Mouse (Mus musculus) limb, embryonic 11.5 days (tissue): ENCODE measurements around the gene Lmbrd1. TPM values are rescaled to one million over a fixed set of nuclear protein-coding genes. Genes with fewer than 3 reads are reported as not detected.
A peak's percentile ranks its signal among the peaks of the same experiment; 100 is the strongest.

Experiments used
- ATAC-seq: fragments of 200-750 bp; cut with Nextera tagmentation; 2 replicates; pipeline ENCODE4 v1.8.0; 2017; ENCODE audit warnings: low read depth; ENCODE audit not compliant: insufficient number of reproducible peaks, low FRiP score, low TSS enrichment
- DNase-seq: peaks from one replicate; pipeline ENCODE4 v3.0.0-alpha.2; 2015; ENCODE audit warnings: low spot score
- H3K27ac ChIP-seq: fragments of 300-500 bp; sonication (generic); replicated peaks from 2 replicates; pipeline ENCODE4 v1.5.1; 2014; ENCODE audit warnings: low read depth, mild to moderate bottlenecking, low read length
- H3K27me3 ChIP-seq: fragments of 300-500 bp; sonication (generic); 2 replicates; pipeline ENCODE4 v1.6.1; 2014; ENCODE audit warnings: mild to moderate bottlenecking, low read length, mixed read lengths; ENCODE audit not compliant: control insufficient read depth, insufficient read depth
- H3K36me3 ChIP-seq: fragments of 300-500 bp; sonication (generic); 2 replicates; pipeline ENCODE4 v1.6.1; 2014; ENCODE audit warnings: mild to moderate bottlenecking, low read length, moderate library complexity, mixed read lengths; ENCODE audit not compliant: control insufficient read depth, insufficient read depth
- H3K4me1 ChIP-seq: fragments of 300-500 bp; sonication (generic); 2 replicates; pipeline ENCODE4 v1.6.1; 2014; ENCODE audit warnings: low read length, mixed read lengths; ENCODE audit not compliant: control insufficient read depth, insufficient read depth
- H3K4me2 ChIP-seq: fragments of 300-500 bp; sonication (generic); 2 replicates; pipeline ENCODE4 v1.6.1; 2014; ENCODE audit warnings: low read depth, mild to moderate bottlenecking, moderate library complexity; ENCODE audit not compliant: severe bottlenecking
- H3K4me3 ChIP-seq: fragments of 300-500 bp; sonication (generic); 2 replicates; pipeline ENCODE4 v1.5.1; 2014; ENCODE audit warnings: low read depth, low read length
- H3K9ac ChIP-seq: fragments of 300-500 bp; sonication (generic); 2 replicates; pipeline ENCODE4 v1.6.1; 2014; ENCODE audit warnings: mild to moderate bottlenecking, low read length
- H3K9me3 ChIP-seq: fragments of 300-500 bp; sonication (generic); 2 replicates; pipeline ENCODE4 v1.6.1; 2016; ENCODE audit warnings: low read length; ENCODE audit not compliant: control insufficient read depth
- WGBS: fragments of 180-500 bp; shearing (Covaris S2); extraction: QIAGEN DNeasy Blood & Tissue Kit; methylation state at CpG from one replicate; pipeline ENCODE4 v1.1.7; 2014; 5-methylcytosine and 5-hydroxymethylcytosine counted together
- polyA plus RNA-seq: library from polyadenylated mRNA; unstranded; fragments of >200 nt; fragmentation: Nextera tagmentation; extraction: Ambion mirVana; gene quantifications from 2 replicates; pipeline ENCODE4 v1.2.1, GENCODE M21; 2014

Lmbrd1 gene
- polyA plus RNA-seq, 1 experiment from 2014 or later = 21.2 TPM

- no peak overlapping the region for H3K4me2 ChIP-seq
- DNase-seq (no peak), ATAC-seq (no peak)
- H3K27me3 ChIP-seq = no peaks in the 10 kb centered on the region
- no peaks in the 10 kb centered on the region for H3K9me3 ChIP-seq
- no peak overlapping the region for H3K4me3 ChIP-seq
- H3K36me3 ChIP-seq = no peaks in the 10 kb centered on the region
- H3K9ac ChIP-seq = no peak overlapping the region
- H3K4me1 ChIP-seq = no peaks in the 10 kb centered on the region
- WGBS = 68% methylated on average over 9 of the region's 9 CpGs
- H3K27ac ChIP-seq = no peak overlapping the region
Observed at GRCm38 (mm10) chr1:24698146-24698880, 19.9 kb downstream of the Lmbrd1 start.

- no peaks in the 10 kb centered on the region for H3K4me1 ChIP-seq
- DNase-seq = peak; percentile 51
- H3K27me3 ChIP-seq = no peaks in the 10 kb centered on the region
- no peak overlapping the region for H3K4me2 ChIP-seq
- no peak overlapping the region for H3K9ac ChIP-seq
- WGBS = 24% methylated on average over 9 of the region's 9 CpGs
- H3K9me3 ChIP-seq = no peaks in the 10 kb centered on the region
- no peak overlapping the region for H3K27ac ChIP-seq
- no peak overlapping the region for H3K4me3 ChIP-seq
- H3K36me3 ChIP-seq = no peaks in the 10 kb centered on the region
- ATAC-seq = peak; percentile 70; the same call in 1 of the 2 replicates
Observed at GRCm38 (mm10) chr1:24699320-24699719, 20.9 kb downstream of the Lmbrd1 start.

GRCm38 (mm10) chr1:24700241-24700640, 21.8 kb downstream of the Lmbrd1 start:
- no peak for DNase-seq
- no peak for ATAC-seq
- Histone ChIP-seq H3K4me2 (no peak overlapping the region), H3K27me3 (no peaks in the 10 kb centered on the region), H3K36me3 (no peaks in the 10 kb centered on the region), H3K9ac (no peak overlapping the region), H3K9me3 (no peaks in the 10 kb centered on the region), H3K4me3 (no peak overlapping the region), H3K4me1 (no peaks in the 10 kb centered on the region), H3K27ac (no peak overlapping the region)
- WGBS = 85% methylated on average over 5 of the region's 5 CpGs

GRCm38 (mm10) chr1:24703821-24704220, 25.4 kb downstream of the Lmbrd1 start:
- WGBS = 88% methylated on average over 6 of the region's 6 CpGs
- ATAC-seq = no peak
- no peaks in the 10 kb centered on the region for H3K9me3 ChIP-seq
- no peaks in the 10 kb centered on the region for H3K4me1 ChIP-seq
- H3K27ac ChIP-seq = no peak overlapping the region
- no peak overlapping the region for H3K4me3 ChIP-seq
- no peak overlapping the region for H3K4me2 ChIP-seq
- no peak for DNase-seq
- no peaks in the 10 kb centered on the region for H3K27me3 ChIP-seq
- no peaks in the 10 kb centered on the region for H3K36me3 ChIP-seq
- no peak overlapping the region for H3K9ac ChIP-seq

GRCm38 (mm10) chr1:24716301-24716700, 37.9 kb downstream of the Lmbrd1 start:
- WGBS = 94% methylated on average over 4 of the region's 4 CpGs
- H3K9me3 ChIP-seq = no peaks in the 10 kb centered on the region
- H3K4me2 ChIP-seq = no peak overlapping the region
- no peaks in the 10 kb centered on the region for H3K36me3 ChIP-seq
- DNase-seq (no peak), ATAC-seq (no peak)
- no peak overlapping the region for H3K9ac ChIP-seq
- H3K27ac ChIP-seq = no peak overlapping the region
- H3K27me3 ChIP-seq = no peaks in the 10 kb centered on the region
- no peaks in the 10 kb centered on the region for H3K4me1 ChIP-seq
- H3K4me3 ChIP-seq = no peak overlapping the region

GRCm38 (mm10) chr1:24719621-24720020, 41.2 kb downstream of the Lmbrd1 start:
- no peak for DNase-seq
- ATAC-seq = no peak
- H3K36me3 ChIP-seq = no peaks in the 10 kb centered on the region
- no peaks in the 10 kb centered on the region for H3K27me3 ChIP-seq
- 66% methylated on average over 3 of the region's 3 CpGs for WGBS
- H3K9ac ChIP-seq = no peak overlapping the region
- no peak overlapping the region for H3K4me2 ChIP-seq
- no peak overlapping the region for H3K4me3 ChIP-seq
- H3K9me3 ChIP-seq = no peaks in the 10 kb centered on the region
- no peaks in the 10 kb centered on the region for H3K4me1 ChIP-seq
- no peak overlapping the region for H3K27ac ChIP-seq

GRCm38 (mm10) chr1:24720209-24720608, 41.8 kb downstream of the Lmbrd1 start:
- no peak for ATAC-seq
- whole genome bisulfite sequencing = 87% methylated on average over 1 of the region's 1 CpGs

GRCm38 (mm10) chr1:24729784-24730183, 51.4 kb downstream of the Lmbrd1 start:
- Histone ChIP-seq H3K4me2 (no peak overlapping the region), H3K4me1 (no peaks in the 10 kb centered on the region), H3K9me3 (no peaks in the 10 kb centered on the region), H3K27me3 (no peaks in the 10 kb centered on the region), H3K4me3 (no peak overlapping the region), H3K36me3 (no peaks in the 10 kb centered on the region; the same call in 1 of the 2 replicates), H3K9ac (no peak overlapping the region), H3K27ac (no peak overlapping the region)
- 96% methylated on average over 11 of the region's 11 CpGs for WGBS
- ATAC-seq (no peak), DNase-seq (no peak)

More at GRCm38 (mm10) chr1:24720209-24720608, 41.8 kb downstream of the Lmbrd1 start:
- Histone ChIP-seq H3K27ac (no peak overlapping the region), H3K9ac (no peak overlapping the region), H3K4me3 (no peak overlapping the region), H3K36me3 (no peaks in the 10 kb centered on the region), H3K27me3 (no peaks in the 10 kb centered on the region), H3K9me3 (no peaks in the 10 kb centered on the region), H3K4me2 (no peak overlapping the region), H3K4me1 (no peaks in the 10 kb centered on the region)
- no peak for DNase-seq

- H3K4me1 ChIP-seq = no peaks in the 10 kb centered on the region
Observed at GRCm38 (mm10) chr1:24732286-24732685, 53.9 kb downstream of the Lmbrd1 start.

More at GRCm38 (mm10) chr1:24732286-24732685, 53.9 kb downstream of the Lmbrd1 start:
- Histone ChIP-seq H3K4me2 (no peak overlapping the region), H3K9me3 (no peaks in the 10 kb centered on the region), H3K9ac (no peak overlapping the region), H3K27me3 (no peaks in the 10 kb centered on the region), H3K36me3 (no peaks in the 10 kb centered on the region; the same call in 1 of the 2 replicates), H3K4me3 (no peak overlapping the region), H3K27ac (no peak overlapping the region)
- ATAC-seq (no peak), DNase-seq (no peak)
- WGBS = 93% methylated on average over 3 of the region's 3 CpGs
